Mouse (Mus musculus): ENCODE measurements around the gene Paics. TPM values are rescaled to one million over a fixed set of nuclear protein-coding genes. Genes with fewer than 3 reads are reported as not detected.
"Not testable (repeated sequence)": the region's sequence is repeated elsewhere in the genome, so short reads cannot be mapped to it uniquely, and the experiment has no call there.

Gene Paics
- polyA plus RNA-seq, 1 experiment = 69.9 TPM

DNA sequence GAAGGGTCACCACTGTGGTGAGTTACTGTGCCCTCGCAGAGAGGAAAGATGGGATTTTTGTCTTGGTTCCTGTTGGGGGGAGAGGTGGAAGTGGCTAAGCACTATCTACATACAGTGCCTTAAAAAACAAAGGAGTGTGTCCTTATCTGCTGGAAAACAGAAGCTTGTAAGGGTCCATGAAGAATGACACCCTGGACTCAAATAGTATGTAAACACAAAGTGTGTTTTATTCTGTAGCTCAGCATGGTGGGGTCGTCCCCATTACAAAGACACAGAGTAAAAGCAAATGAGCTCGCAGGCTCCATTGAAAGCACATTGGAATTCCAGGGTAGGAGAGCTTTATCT is 45.0 kb upstream of the Paics start:
- no peak for TF ChIP-seq MAX (IDR thresholded peaks at IDR 0.05; ENCODE audit: low read depth)
- no peak for TF ChIP-seq MYOG (IDR thresholded peaks at IDR 0.05; ENCODE audit: control insufficient read depth in 1 of 3, insufficient read depth in 1 of 3, insufficient read length in 2 of 3, low read depth in 2 of 3)
- TF ChIP-seq MYOD1 (IDR thresholded peaks at IDR 0.05; ENCODE audit: control insufficient read depth in 1 of 3, insufficient read length in 2 of 3, low read depth in 2 of 3) = no peak
- TF ChIP-seq TCF12 (IDR thresholded peaks at IDR 0.05; ENCODE audit: insufficient read depth, poor library complexity, severe bottlenecking) = no peak
- no peak for TF ChIP-seq USF1 (IDR thresholded peaks at IDR 0.05; ENCODE audit: low read depth)
- TF ChIP-seq TCF3 (IDR thresholded peaks at IDR 0.05; ENCODE audit: insufficient read length, low read depth) = no peak
- no peak for TF ChIP-seq E2F4 (IDR thresholded peaks at IDR 0.05; ENCODE audit: insufficient read depth)
- TF ChIP-seq SRF (IDR thresholded peaks at IDR 0.05; ENCODE audit: control insufficient read depth, insufficient read length, low read depth) = no peak
- TF ChIP-seq CEBPB (IDR thresholded peaks at IDR 0.05; ENCODE audit: insufficient read depth, poor library complexity, severe bottlenecking) = no peak
- no peak for TF ChIP-seq POLR2AphosphoS2 (IDR thresholded peaks at IDR 0.05; ENCODE audit: insufficient read length, low read depth)
- TF ChIP-seq POLR2A (IDR thresholded peaks at IDR 0.05; ENCODE audit: insufficient read length, low read depth) = no peak
- no peak for TF ChIP-seq REST (IDR thresholded peaks at IDR 0.05; ENCODE audit: insufficient read depth, insufficient read length)
- Histone ChIP-seq H3K79me2 (ENCODE audit: control insufficient read depth, insufficient read depth) (no peaks in the 10 kb centered on the region), H3ac (ENCODE audit: control insufficient read depth, insufficient read length) (peak overlapping the region; percentile 31), H3K4me2 (ENCODE audit: low read depth) (peak overlapping the region; percentile 95), H3K36me3 (ENCODE audit: control insufficient read depth, insufficient read depth) (no peaks in the 10 kb centered on the region), H3K4me3 (peak overlapping the region; percentile 93), H3K27me3 (ENCODE audit: control insufficient read depth, insufficient read depth, insufficient read length) (no peaks in the 10 kb centered on the region)

DNA sequence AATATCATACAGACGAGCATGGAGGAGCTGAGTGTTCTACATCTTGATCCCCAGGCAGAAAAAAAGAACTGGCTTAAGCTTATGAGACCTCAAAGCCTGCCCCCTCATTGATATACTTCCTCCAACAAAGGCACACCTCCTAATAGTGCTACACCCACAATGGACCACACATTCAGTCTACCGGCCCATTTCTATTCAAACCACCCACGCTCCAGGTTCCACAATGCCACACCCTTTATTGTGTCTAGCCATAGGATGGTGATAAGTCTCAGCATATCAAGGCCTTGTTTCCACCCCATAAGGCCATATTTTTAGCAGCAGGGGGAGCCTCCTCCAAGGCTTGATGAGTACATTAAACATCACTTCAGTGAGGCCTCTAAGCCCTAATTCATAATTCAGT is 40.3 kb upstream of the Paics start:
- TF ChIP-seq REST (IDR thresholded peaks at IDR 0.05; ENCODE audit: insufficient read depth, insufficient read length) = no peak
- H3K4me2 ChIP-seq (ENCODE audit: low read depth) = no peak overlapping the region
- no peaks in the 10 kb centered on the region for H3K79me2 ChIP-seq (ENCODE audit: control insufficient read depth, insufficient read depth)
- H3K27me3 ChIP-seq (ENCODE audit: control insufficient read depth, insufficient read depth, insufficient read length) = no peaks in the 10 kb centered on the region
- no peaks in the 10 kb centered on the region for H3K36me3 ChIP-seq (ENCODE audit: control insufficient read depth, insufficient read depth)
- H3ac ChIP-seq (ENCODE audit: control insufficient read depth, insufficient read length) = no peak overlapping the region
- no peak overlapping the region for H3K4me3 ChIP-seq

DNA sequence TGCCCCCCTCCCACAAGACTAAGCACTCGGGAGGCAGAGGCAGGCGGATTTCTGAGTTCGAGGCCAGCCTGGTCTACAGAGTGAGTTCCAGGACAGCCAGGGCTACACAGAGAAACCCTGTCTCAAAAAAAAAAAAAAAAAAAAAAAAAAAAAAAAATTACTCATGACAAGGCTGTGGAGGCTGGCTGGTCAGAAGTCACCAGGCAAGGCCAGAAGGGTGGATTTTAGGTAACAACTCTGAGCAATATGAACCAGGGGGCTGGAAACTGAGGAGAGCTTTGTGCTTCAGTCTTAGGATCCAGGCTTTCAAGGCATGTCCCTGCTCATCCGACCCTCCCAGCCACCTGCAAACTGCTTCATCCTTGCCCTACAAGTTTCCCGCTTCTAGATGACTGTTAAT is 38.6 kb upstream of the Paics start:
- H3ac ChIP-seq (ENCODE audit: control insufficient read depth, insufficient read length); H3K4me3 ChIP-seq; H3K27me3 ChIP-seq (ENCODE audit: control insufficient read depth, insufficient read depth, insufficient read length); H3K79me2 ChIP-seq (ENCODE audit: control insufficient read depth, insufficient read depth); H3K4me2 ChIP-seq (ENCODE audit: low read depth); H3K36me3 ChIP-seq (ENCODE audit: control insufficient read depth, insufficient read depth): not testable (repeated sequence)

DNA sequence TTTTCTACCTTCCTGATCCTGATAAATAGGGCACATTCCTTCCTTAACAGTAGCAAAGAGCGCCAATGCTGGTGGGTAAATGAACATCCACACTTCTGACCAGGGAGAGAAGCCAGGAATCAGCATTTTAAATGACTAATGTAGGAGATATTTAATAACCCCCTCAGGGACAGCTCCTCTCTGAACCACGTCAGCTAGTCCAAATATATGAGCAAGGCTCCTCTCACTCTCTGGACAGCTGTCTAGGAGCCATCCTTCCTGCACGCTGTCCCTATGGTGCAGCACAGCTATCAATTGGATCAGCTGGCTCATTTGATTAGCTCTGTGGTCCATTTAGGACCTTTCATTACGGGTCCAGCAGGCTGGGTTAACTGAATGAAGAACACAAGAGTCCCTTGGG is 28.3 kb upstream of the Paics start:
- H3ac ChIP-seq (ENCODE audit: control insufficient read depth, insufficient read length) = no peak overlapping the region
- H3K27me3 ChIP-seq (ENCODE audit: control insufficient read depth, insufficient read depth, insufficient read length) = no peaks in the 10 kb centered on the region
- peak overlapping the region; percentile 68 for H3K4me2 ChIP-seq (ENCODE audit: low read depth)
- peaks cover 32% of the 10 kb centered on the region for H3K36me3 ChIP-seq (ENCODE audit: control insufficient read depth, insufficient read depth)
- peaks cover 17% of the 10 kb centered on the region for H3K79me2 ChIP-seq (ENCODE audit: control insufficient read depth, insufficient read depth)
- TF ChIP-seq MYOD1 (IDR thresholded peaks at IDR 0.05; ENCODE audit: control insufficient read depth in 1 of 3, insufficient read length in 2 of 3, low read depth in 2 of 3) (peak in 1 of 3 experiments; percentile 58), MYOG (IDR thresholded peaks at IDR 0.05; ENCODE audit: control insufficient read depth in 1 of 3, insufficient read depth in 1 of 3, insufficient read length in 2 of 3, low read depth in 2 of 3) (peak in 1 of 3 experiments; percentile 50), TCF12 (IDR thresholded peaks at IDR 0.05; ENCODE audit: insufficient read depth, poor library complexity, severe bottlenecking) (no peak)
- H3K4me3 ChIP-seq = no peak overlapping the region

DNA sequence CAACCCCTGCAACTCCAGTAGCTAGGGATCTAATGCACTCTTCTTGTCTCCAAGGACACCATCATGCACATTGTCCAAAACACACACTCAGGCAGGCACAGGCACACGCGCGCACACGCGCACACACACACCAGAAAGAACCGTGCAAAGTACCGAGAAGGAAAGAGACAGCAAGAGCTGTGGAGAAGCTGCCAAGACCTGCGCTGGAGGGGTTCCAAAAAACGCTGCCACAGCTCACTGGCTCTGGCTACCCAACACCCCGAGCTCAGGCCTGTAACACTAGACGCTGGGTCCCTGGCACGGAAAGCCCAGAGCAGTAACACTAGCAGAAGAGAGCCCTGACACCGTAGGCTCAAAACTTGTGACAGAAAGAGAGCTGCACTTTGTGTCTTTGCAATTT is 27.7 kb upstream of the Paics start:
- no peaks in the 10 kb centered on the region for H3K27me3 ChIP-seq (ENCODE audit: control insufficient read depth, insufficient read depth, insufficient read length)
- TF ChIP-seq E2F4 (IDR thresholded peaks at IDR 0.05; ENCODE audit: insufficient read depth) (no peak), POLR2AphosphoS2 (IDR thresholded peaks at IDR 0.05; ENCODE audit: insufficient read length, low read depth) (no peak), TCF3 (IDR thresholded peaks at IDR 0.05; ENCODE audit: insufficient read length, low read depth) (no peak), MYOG (IDR thresholded peaks at IDR 0.05; ENCODE audit: control insufficient read depth in 1 of 3, insufficient read depth in 1 of 3, insufficient read length in 2 of 3, low read depth in 2 of 3) (no peak), POLR2A (IDR thresholded peaks at IDR 0.05; ENCODE audit: insufficient read length, low read depth) (no peak), MYOD1 (IDR thresholded peaks at IDR 0.05; ENCODE audit: control insufficient read depth in 1 of 3, insufficient read length in 2 of 3, low read depth in 2 of 3) (no peak), USF1 (IDR thresholded peaks at IDR 0.05; ENCODE audit: low read depth) (no peak), CEBPB (IDR thresholded peaks at IDR 0.05; ENCODE audit: insufficient read depth, poor library complexity, severe bottlenecking) (no peak), SRF (IDR thresholded peaks at IDR 0.05; ENCODE audit: control insufficient read depth, insufficient read length, low read depth) (no peak), MAX (IDR thresholded peaks at IDR 0.05; ENCODE audit: low read depth) (no peak), TCF12 (IDR thresholded peaks at IDR 0.05; ENCODE audit: insufficient read depth, poor library complexity, severe bottlenecking) (no peak), REST (IDR thresholded peaks at IDR 0.05; ENCODE audit: insufficient read depth, insufficient read length) (no peak)
- H3K79me2 ChIP-seq (ENCODE audit: control insufficient read depth, insufficient read depth) = peaks cover 17% of the 10 kb centered on the region
- H3K36me3 ChIP-seq (ENCODE audit: control insufficient read depth, insufficient read depth) = peaks cover 26% of the 10 kb centered on the region
- no peak overlapping the region for H3ac ChIP-seq (ENCODE audit: control insufficient read depth, insufficient read length)
- H3K4me3 ChIP-seq = no peak overlapping the region
- peak overlapping the region; percentile 68 for H3K4me2 ChIP-seq (ENCODE audit: low read depth)

DNA sequence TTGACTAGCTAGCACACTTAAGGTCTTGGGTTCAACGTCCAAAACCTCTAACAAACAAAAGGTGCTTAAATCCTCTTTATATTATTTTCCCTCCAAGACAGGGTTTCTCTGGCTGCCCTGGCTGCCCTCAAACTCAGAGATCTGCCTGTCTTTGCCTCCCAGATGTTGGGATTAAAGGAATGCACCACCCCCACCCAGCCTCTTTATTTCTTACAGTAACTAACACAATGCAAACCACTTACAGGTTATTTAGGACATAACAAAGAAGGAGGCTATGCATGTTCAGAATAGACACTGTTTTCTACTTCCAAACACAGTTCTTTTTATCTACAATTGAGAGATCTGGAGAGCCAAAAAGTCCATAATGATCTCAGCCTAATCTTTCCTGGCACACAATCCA is 26.8 kb upstream of the Paics start:
- no peak overlapping the region for H3K4me2 ChIP-seq (ENCODE audit: low read depth)
- H3ac ChIP-seq (ENCODE audit: control insufficient read depth, insufficient read length) = no peak overlapping the region
- TF ChIP-seq CEBPB (IDR thresholded peaks at IDR 0.05; ENCODE audit: insufficient read depth, poor library complexity, severe bottlenecking) (no peak), USF1 (IDR thresholded peaks at IDR 0.05; ENCODE audit: low read depth) (no peak), TCF3 (IDR thresholded peaks at IDR 0.05; ENCODE audit: insufficient read length, low read depth) (no peak), MYOD1 (IDR thresholded peaks at IDR 0.05; ENCODE audit: control insufficient read depth in 1 of 3, insufficient read length in 2 of 3, low read depth in 2 of 3) (no peak), MAX (IDR thresholded peaks at IDR 0.05; ENCODE audit: low read depth) (no peak)
- H3K4me3 ChIP-seq = no peak overlapping the region
- H3K36me3 ChIP-seq (ENCODE audit: control insufficient read depth, insufficient read depth) = peaks cover 23% of the 10 kb centered on the region
- no peaks in the 10 kb centered on the region for H3K27me3 ChIP-seq (ENCODE audit: control insufficient read depth, insufficient read depth, insufficient read length)
- H3K79me2 ChIP-seq (ENCODE audit: control insufficient read depth, insufficient read depth) = peaks cover 17% of the 10 kb centered on the region
